Mouse (Mus musculus): ENCODE measurements around the gene Trmt13. TPM values are rescaled to one million over a fixed set of nuclear protein-coding genes. Genes with fewer than 3 reads are reported as not detected.
A peak's percentile ranks its signal among the peaks of the same experiment; 100 is the strongest.

Trmt13 gene
- polyA plus RNA-seq, 1 experiment from 2014 or later, result 7.6 TPM

DNA sequence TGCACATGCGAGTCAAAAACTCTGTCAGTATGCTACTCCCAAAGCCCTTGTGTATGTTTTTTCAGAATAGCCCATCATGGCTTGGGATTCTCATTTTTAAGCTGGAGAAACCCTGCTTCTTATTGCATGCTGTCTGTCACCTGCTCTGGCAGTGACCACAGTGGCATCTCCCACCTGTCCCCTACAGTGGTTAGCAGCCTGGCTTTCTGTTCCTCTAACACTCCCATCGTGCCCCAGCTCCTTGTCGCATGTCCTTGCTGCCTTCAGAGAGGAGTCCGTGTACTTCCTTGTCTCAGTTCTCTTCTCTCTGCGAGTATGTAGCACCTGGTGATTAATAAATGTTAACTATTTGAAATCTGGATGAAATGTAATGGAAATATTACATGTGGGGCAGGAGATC lies 67.0 kb downstream of the Trmt13 start:
- Histone ChIP-seq H3K27ac (ENCODE audit: low read depth) (no peak overlapping the region), H3K27me3 (ENCODE audit: insufficient read depth, low read length) (no peaks in the 10 kb centered on the region), H3K9ac (replicated peaks) (no peak overlapping the region), H3K9me3 (ENCODE audit: low read length) (no peaks in the 10 kb centered on the region), H3K36me3 (replicated peaks; ENCODE audit: insufficient read depth, low read length) (peaks cover 19% of the 10 kb centered on the region), H3K4me1 (ENCODE audit: insufficient read depth) (no peaks in the 10 kb centered on the region), H3K4me2 (ENCODE audit: low read depth, low read length) (no peak overlapping the region), H3K4me3 (ENCODE audit: low read depth, low read length) (no peak overlapping the region)
- WGBS (ENCODE audit: insufficient replicate concordance), result 77% methylated on average over 5 of the region's 5 CpGs
- no peak for DNase-seq
- no peak for ATAC-seq
- TF ChIP-seq EP300 (IDR thresholded peaks at IDR 0.05; ENCODE audit: low read depth) (no peak), CTCF (IDR thresholded peaks at IDR 0.05; ENCODE audit: low read depth) (no peak)

GRCm38 (mm10) chr3:116542532-116542931 lies 71.9 kb downstream of the Trmt13 start:
- H3K27ac ChIP-seq (ENCODE audit: low read depth), result no peak overlapping the region
- no peak for TF ChIP-seq EP300 (IDR thresholded peaks at IDR 0.05; ENCODE audit: low read depth)
- TF ChIP-seq CTCF (IDR thresholded peaks at IDR 0.05; ENCODE audit: low read depth), result no peak
- DNase-seq, result no peak

DNA sequence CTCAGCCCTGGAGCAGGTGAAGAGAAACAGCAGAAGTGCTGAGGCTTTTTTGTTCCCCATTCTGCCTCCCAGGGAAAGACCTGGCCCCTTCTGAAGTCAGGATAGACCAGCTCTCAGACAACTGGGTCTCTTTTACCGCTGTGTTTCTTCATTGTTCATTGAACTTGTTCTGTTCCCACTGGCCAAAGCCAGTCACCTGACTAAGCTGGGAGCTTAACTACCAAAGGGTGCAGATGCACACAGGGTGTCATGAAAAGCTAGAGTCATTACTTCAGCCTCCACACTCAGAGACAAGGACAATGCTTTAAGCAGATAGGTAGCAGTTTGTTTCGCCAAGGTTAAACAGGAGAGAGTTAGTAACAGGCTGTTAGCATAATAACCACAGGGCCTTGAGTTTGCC lies 72.3 kb downstream of the Trmt13 start:
- H3K4me1 ChIP-seq (ENCODE audit: insufficient read depth), result no peaks in the 10 kb centered on the region
- WGBS (ENCODE audit: insufficient replicate concordance), result 30% methylated on average over 2 of the region's 2 CpGs
- TF ChIP-seq CTCF (IDR thresholded peaks at IDR 0.05; ENCODE audit: low read depth) (no peak), EP300 (IDR thresholded peaks at IDR 0.05; ENCODE audit: low read depth) (no peak)
- H3K9me3 ChIP-seq (ENCODE audit: low read length), result no peaks in the 10 kb centered on the region
- DNase-seq (no peak), ATAC-seq (no peak)
- no peak overlapping the region for H3K9ac ChIP-seq (replicated peaks)
- H3K4me3 ChIP-seq (ENCODE audit: low read depth, low read length), result no peak overlapping the region
- no peak overlapping the region for H3K27ac ChIP-seq (ENCODE audit: low read depth)
- no peaks in the 10 kb centered on the region for H3K27me3 ChIP-seq (ENCODE audit: insufficient read depth, low read length)
- H3K36me3 ChIP-seq (replicated peaks; ENCODE audit: insufficient read depth, low read length), result peaks cover 23% of the 10 kb centered on the region; the same call in 1 of the 2 replicates
- H3K4me2 ChIP-seq (ENCODE audit: low read depth, low read length), result no peak overlapping the region

More at GRCm38 (mm10) chr3:116542532-116542931, 71.9 kb downstream of the Trmt13 start:
- Histone ChIP-seq H3K4me1 (ENCODE audit: insufficient read depth) (no peaks in the 10 kb centered on the region), H3K36me3 (replicated peaks; ENCODE audit: insufficient read depth, low read length) (peaks cover 23% of the 10 kb centered on the region; the same call in 1 of the 2 replicates), H3K27me3 (ENCODE audit: insufficient read depth, low read length) (no peaks in the 10 kb centered on the region), H3K9me3 (ENCODE audit: low read length) (no peaks in the 10 kb centered on the region), H3K9ac (replicated peaks) (no peak overlapping the region), H3K4me2 (ENCODE audit: low read depth, low read length) (no peak overlapping the region), H3K4me3 (ENCODE audit: low read depth, low read length) (no peak overlapping the region)
- WGBS (ENCODE audit: insufficient replicate concordance), result 38% methylated on average over 3 of the region's 3 CpGs
- no peak for ATAC-seq

DNA sequence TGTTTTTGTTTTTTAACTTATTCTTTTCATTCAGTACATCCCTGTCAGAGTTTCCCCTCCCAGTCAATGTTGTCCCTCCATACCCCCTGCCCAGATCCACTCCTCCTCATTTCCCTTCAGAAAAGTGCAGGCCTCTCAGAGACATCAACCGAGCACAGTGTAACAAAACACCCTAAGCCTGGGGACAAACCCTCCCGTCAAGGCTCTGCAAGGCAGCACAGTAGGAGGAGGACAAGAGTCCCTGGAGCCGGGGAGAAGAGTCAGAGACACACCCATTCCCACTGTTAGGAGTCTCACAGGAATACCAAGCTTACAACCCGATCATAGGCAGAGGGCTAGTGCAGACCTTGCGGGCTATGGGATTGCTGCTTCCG lies 77.2 kb downstream of the Trmt13 start:
- Histone ChIP-seq H3K9ac (replicated peaks) (no peak overlapping the region), H3K9me3 (ENCODE audit: low read length) (no peaks in the 10 kb centered on the region), H3K4me2 (ENCODE audit: low read depth, low read length) (no peak overlapping the region), H3K36me3 (replicated peaks; ENCODE audit: insufficient read depth, low read length) (peaks cover 27% of the 10 kb centered on the region), H3K27me3 (ENCODE audit: insufficient read depth, low read length) (no peaks in the 10 kb centered on the region), H3K4me3 (ENCODE audit: low read depth, low read length) (no peak overlapping the region), H3K27ac (ENCODE audit: low read depth) (no peak overlapping the region), H3K4me1 (ENCODE audit: insufficient read depth) (no peaks in the 10 kb centered on the region)
- DNase-seq, result no peak
- TF ChIP-seq EP300 (IDR thresholded peaks at IDR 0.05; ENCODE audit: low read depth) (no peak), CTCF (IDR thresholded peaks at IDR 0.05; ENCODE audit: low read depth) (no peak)
- no peak for ATAC-seq
- 81% methylated on average over 6 of the region's 6 CpGs for WGBS (ENCODE audit: insufficient replicate concordance)

GRCm38 (mm10) chr3:116536428-116537199 lies 77.8 kb downstream of the Trmt13 start:
- ATAC-seq (peak; percentile 66), DNase-seq (peak; percentile 54)
- H3K9me3 ChIP-seq (ENCODE audit: low read length), result no peaks in the 10 kb centered on the region
- no peaks in the 10 kb centered on the region for H3K4me1 ChIP-seq (ENCODE audit: insufficient read depth)
- peaks cover 27% of the 10 kb centered on the region for H3K36me3 ChIP-seq (replicated peaks; ENCODE audit: insufficient read depth, low read length)
- TF ChIP-seq EP300 (IDR thresholded peaks at IDR 0.05; ENCODE audit: low read depth) (0 out of 2 replicates have a peak, but pooled peaks have one; percentile 21), CTCF (IDR thresholded peaks at IDR 0.05; ENCODE audit: low read depth) (no peak)
- no peaks in the 10 kb centered on the region for H3K27me3 ChIP-seq (ENCODE audit: insufficient read depth, low read length)
- no peak overlapping the region for H3K27ac ChIP-seq (ENCODE audit: low read depth)
- no peak overlapping the region for H3K9ac ChIP-seq (replicated peaks)
- H3K4me2 ChIP-seq (ENCODE audit: low read depth, low read length), result peak overlapping the region; percentile 26; the same call in 1 of the 2 replicates
- H3K4me3 ChIP-seq (ENCODE audit: low read depth, low read length), result no peak overlapping the region
- WGBS (ENCODE audit: insufficient replicate concordance), result 41% methylated on average over 16 of the region's 16 CpGs

Other genes with a start within 250 kb of the Trmt13 start
- gene Cdc14a, start 190.6 kb downstream of the Trmt13 start, polyA plus RNA-seq (2015; fragmentation: Nextera tagmentation; extraction: Ambion mirVana), result 1.5 TPM in 2 replicates
- 20.3 and 20.9 TPM in 2 replicates for gene Rtca, start 106.4 kb downstream of the Trmt13 start, polyA plus RNA-seq (2015; fragmentation: Nextera tagmentation; extraction: Ambion mirVana)
- gene Dbt, start 101.5 kb downstream of the Trmt13 start, polyA plus RNA-seq (2015; fragmentation: Nextera tagmentation; extraction: Ambion mirVana), result 15.0 and 17.4 TPM in 2 replicates
- gene Lrrc39, start 51.6 kb downstream of the Trmt13 start, polyA plus RNA-seq (2015; fragmentation: Nextera tagmentation; extraction: Ambion mirVana), result 1.6 and 1.9 TPM in 2 replicates
- 6.5 and 7.4 TPM in 2 replicates for gene Sass6, start 19.6 kb downstream of the Trmt13 start, polyA plus RNA-seq (2015; fragmentation: Nextera tagmentation; extraction: Ambion mirVana)
- 28.2 and 30.5 TPM in 2 replicates for gene Mfsd14a, start 48.1 kb upstream of the Trmt13 start, polyA plus RNA-seq (2015; fragmentation: Nextera tagmentation; extraction: Ambion mirVana)
- gene Gm43191, start 66.7 kb upstream of the Trmt13 start, polyA plus RNA-seq (2015; fragmentation: Nextera tagmentation; extraction: Ambion mirVana), result not detected in 2 replicates
- gene Slc35a3, start 98.2 kb upstream of the Trmt13 start, polyA plus RNA-seq (2015; fragmentation: Nextera tagmentation; extraction: Ambion mirVana), result 6.0 and 7.5 TPM in 2 replicates
- 8.4 and 9.1 TPM in 2 replicates for gene Agl, start 193.6 kb upstream of the Trmt13 start, polyA plus RNA-seq (2015; fragmentation: Nextera tagmentation; extraction: Ambion mirVana)
- 20.6 and 22.7 TPM in 2 replicates for gene Frrs1, start 244.9 kb upstream of the Trmt13 start, polyA plus RNA-seq (2015; fragmentation: Nextera tagmentation; extraction: Ambion mirVana)